Mouse (Mus musculus) gastrocnemius, postnatal 14 days (tissue): ENCODE results near the gene Oas2. TPM values are rescaled to one million over a fixed set of nuclear protein-coding genes. Genes with fewer than 3 reads are reported as not detected.
"Not testable (repeated sequence)": the region's sequence is repeated elsewhere in the genome, so short reads cannot be mapped to it uniquely, and the experiment has no call there.

Source experiments
- DNase-seq: peaks from one replicate; pipeline ENCODE4 v3.0.0; 2021; ENCODE audit warnings: mixed read lengths
- intact Hi-C: fragments of 180-260 bp; cut with DNase I; formaldehyde crosslinking; loops from one replicate; pipeline ENCODE4 v1.15.1; 2025; ENCODE audit warnings: low total_unique reads
- long read RNA-seq, 2 experiments: library from polyadenylated mRNA; stranded (forward); transcript quantifications; one replicate each; pipeline ENCODE4 v2.0.0; 2021
- total RNA-seq, 2 experiments: library from RNA; stranded (reverse); gene quantifications; 2 replicates each; pipeline ENCODE4 v1.2.3; 2021

Oas2 gene
- under 1 TPM in 1 of 2 experiments, not detected in 1; 0.13 TPM for total RNA-seq
- long read RNA-seq, experiment 1: 0 reads
- long read RNA-seq, experiment 2: 0 reads

DNA sequence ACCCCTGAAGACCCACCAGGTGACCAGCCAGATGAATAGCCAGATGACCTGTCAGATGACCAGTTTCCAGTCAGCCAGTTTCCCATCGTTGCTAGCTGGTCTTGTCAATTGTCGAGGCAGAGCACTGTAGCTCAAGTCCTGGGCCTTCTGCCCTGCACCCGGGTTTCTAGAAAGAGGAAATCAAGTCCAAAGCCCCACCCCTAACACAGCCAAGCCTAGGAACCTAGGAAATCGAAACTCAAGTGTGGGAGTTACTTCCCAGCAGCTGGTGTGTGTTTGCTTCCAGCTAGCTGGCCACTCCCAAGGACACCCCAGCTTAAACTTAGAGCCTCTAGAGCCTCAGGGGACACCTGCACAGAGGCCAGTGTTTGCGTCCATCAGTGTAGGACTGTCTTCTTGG, at the start of gene Oas2:
Gene Oas2, minus strand, starts transcription at position 166 of the 400 bp plus-strand sequence.
- intact Hi-C loops: loop anchor here (5.0 kb wide), 1 partner anchor 72 kb away; no protein-coding TSS in a partner anchor
- no peak for DNase-seq

DNA sequence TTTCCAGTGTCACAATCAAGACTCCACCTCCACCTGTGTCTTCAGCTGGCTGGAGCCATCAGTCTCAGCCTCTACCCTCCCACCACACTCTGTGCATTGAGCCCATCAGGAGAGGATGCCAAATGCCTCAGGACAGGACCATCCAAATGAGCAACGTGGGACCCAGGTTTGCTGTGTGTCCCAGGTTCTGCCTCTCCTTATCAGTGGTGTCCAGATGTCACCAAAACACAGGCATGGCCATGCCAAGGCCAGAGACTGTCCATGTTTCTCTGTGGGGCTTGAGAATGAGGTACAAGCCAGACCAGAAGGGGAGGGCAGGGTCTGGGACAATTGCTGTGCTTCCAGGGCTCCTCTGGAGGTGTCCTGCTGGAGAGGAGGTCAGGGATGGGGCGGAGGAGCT, 49.3 kb upstream of the Oas2 start:
- intact Hi-C loops, DNase-seq: not testable (repeated sequence)

DNA sequence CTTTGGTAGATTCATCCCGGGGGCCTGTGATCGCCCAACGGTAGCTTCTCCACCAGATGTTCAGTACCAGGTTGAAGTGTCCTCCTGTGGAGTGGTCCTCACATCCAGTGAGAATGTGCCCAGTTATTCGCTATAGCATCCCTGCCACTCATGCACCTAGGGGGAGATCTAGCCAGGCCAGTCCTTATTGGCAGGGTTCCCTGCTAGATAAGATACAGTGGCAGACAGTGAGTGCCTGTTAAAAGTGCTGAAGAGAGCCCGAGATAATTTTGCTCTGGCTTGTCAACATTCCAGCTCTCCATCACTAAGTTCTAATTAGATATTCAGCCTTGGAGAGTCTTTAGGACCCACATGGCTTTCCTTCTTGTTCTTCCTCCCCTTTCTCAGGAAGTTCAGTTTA, 48.5 kb upstream of the Oas2 start:
- intact Hi-C loops, DNase-seq: not testable (repeated sequence)

DNA sequence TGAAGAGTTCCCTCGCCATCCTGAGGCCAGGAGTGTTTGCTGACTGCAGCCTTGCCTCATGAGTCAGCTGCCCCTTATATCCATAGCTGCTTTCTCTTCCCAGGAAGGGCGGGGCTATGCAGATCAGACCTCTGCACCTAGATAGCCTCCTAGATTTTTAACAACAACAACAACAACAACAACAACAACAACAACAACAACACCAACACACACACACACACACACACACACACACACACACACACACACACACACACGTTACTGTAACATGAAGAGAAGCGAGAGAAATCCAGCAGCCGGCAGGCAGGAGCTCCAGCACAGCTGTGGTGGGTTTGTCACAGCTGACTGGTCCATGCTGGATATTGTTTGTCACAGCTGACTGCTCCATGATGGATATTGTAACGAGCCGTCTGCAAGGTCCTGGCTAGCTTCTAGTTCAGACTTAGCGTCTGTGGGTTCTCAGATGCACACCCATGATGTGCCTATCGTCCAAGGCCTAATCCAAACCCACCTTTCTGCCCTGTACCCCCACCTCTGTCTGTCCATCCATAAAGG, 45.9 kb upstream of the Oas2 start, which contains the start of gene Oas1e:
Gene Oas1e, minus strand, starts transcription at position 51 of the 555 bp plus-strand sequence.
- DNase-seq, intact Hi-C loops: not testable (repeated sequence)

DNA sequence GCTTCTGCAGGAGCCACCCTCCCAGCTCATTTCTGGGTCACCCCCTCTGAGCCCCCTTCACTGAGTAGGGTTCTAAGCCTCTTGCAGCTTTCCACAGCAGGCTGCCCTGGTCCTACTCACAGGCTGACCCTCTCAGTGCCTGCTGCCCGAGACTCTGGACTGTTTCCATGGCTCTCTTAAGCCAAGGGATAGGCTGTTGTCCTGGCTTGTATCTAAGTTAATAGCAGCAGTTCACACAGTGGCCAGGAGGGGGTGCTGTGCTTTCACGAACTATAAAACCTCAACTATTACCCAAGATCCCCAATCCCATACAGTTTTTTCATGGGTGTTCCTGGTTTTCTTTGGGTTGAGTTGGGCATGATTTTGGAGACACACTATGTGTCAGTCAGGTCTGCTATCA, 43.4 kb upstream of the Oas2 start:
- intact Hi-C loops: no loop called here
- DNase-seq: no peak

DNA sequence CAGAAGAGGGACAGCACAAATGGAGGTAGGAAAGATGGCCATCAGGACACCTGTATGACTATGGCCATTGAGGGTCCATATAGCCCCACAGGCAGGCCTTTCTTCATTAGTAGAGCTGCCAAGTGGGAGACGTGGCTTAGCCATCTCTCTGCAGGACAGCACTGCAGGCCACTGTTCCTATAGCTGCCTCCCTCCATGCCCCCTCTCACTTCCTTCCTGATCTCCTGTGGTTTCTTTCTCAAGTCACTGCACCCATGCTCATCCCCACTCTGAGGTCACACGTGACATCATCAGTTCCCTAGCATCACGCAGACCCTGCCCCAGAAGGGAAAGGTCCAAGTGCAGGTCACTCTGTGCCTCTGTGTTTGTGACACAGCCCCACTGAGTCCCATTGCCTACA, 37.4 kb upstream of the Oas2 start:
- intact Hi-C loops: no loop called here
- no peak for DNase-seq

DNA sequence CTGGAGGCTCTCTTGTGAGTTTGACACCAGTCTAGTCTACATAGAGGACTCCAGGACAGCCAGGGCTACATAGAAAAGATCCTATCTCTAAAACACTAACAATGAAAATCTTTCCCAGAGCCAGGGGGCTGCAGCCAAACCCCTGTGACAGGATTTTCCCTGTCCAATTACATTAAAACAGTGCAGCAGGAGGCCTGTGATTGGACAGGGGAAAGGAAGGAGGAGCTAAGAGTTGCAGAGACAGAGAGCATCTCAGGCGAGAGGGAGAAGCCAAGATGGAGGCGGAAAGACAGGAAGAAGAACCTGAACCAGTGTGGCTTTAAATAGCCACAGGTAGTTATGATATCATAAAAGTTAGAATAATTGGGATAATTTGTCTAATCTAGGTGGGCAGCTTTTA, 32.8 kb upstream of the Oas2 start:
- intact Hi-C loops: no loop called here
- no peak for DNase-seq

DNA sequence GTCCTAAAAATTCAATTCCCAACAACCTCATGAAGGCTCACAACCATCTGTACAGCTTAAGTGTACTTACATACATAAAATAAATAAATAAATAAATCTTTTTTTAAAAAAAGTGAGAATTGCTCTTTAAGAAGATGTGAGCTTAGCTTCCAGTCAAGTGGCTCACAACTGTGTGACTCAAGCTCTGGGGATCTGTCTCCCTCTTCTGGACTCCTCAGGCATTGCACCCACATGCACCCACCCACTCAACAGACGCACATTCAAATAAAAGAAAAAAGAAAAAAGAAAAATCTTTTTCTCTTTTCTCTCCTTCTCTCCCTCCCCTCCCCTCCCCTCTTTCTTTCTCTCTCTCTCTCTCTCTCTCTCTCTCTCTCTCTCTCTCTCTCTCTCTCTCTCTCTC, 32.0 kb upstream of the Oas2 start:
- intact Hi-C loops: no loop called here
- DNase-seq: no peak

DNA sequence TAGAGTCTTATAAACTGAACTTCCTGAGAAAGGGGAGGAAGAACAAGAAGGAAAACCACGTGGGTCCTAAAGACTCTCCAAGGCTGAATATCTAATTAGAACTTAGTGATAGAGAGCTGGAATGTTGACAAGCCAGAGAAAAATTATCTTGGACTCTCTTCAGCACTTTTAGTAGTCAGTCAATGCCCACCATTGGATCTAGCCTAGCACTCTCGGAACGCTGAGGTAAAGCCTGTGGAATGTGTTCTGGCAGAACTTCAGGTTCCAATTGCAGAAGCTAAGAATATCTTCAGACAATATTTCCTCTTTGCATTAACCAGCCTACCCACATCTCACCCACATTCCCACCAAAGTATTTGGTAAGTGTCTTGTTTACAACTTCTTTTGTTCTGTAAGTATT, 30.3 kb upstream of the Oas2 start:
- DNase-seq: no peak
- intact Hi-C loops: no loop called here

DNA sequence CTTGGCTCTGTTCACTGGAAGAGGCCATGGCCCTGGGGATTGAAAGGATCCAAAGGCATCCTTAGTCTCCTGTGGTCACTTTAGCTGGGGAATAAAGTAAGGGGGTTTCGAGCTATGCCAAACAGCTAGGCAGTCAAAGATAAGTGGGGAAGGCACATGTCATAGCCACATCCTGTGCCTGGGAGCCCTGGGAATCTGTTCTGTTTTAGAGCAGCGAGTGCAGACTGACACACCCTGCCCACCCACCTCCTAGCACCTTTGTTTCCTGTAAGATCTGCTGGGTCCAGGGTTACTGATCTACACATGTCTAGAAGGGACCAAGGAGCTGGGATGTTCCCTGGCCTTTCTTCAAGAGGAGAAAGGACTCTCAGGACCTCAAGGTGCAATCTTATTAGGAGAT, 29.3 kb upstream of the Oas2 start:
- intact Hi-C loops: no loop called here
- no peak for DNase-seq

DNA sequence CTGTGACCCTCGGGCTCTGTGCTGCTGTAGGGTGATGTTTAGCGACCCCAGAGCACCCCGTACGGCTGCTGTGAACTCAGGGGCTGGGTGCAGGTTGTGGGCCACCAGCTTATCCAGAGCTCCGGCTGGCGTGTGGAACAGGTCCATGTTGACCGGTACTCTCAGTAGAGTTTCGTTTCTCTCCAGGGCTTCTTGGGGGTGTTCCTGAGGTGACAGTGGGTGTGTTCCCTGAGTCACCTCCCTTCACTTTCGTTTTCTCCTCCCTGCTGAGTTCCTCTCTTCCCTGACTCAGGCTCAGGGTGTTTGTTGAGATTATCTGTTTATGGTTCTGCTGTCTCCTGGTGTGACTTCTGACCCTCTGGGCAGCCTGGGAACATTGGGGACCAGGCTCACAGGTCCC, 27.8 kb upstream of the Oas2 start, which contains the start of gene Oas3:
Gene Oas3, minus strand, starts transcription at position 184 of the 400 bp plus-strand sequence.
- intact Hi-C loops: no loop called here
- DNase-seq: no peak

DNA sequence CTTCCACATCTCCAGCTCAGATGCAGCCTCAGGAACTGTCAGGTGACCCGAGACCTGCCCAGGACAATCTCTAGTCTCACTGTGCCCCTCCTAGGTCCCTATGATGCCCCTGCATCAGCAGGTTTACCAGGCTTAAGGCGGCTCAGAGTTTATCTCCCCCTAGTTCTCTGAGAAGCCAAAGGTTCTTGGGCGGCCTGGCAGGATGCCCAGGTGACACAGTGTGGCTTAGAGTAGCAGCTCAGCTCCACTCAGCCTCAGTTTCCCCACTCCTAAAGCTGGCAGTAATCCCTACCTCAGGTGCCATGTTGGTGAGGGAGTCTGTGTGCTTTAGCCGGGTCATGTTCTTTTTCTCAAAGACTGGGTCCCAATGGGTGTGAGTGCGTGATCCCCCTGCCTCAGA, 27.1 kb upstream of the Oas2 start:
- intact Hi-C loops: no loop called here
- no peak for DNase-seq

DNA sequence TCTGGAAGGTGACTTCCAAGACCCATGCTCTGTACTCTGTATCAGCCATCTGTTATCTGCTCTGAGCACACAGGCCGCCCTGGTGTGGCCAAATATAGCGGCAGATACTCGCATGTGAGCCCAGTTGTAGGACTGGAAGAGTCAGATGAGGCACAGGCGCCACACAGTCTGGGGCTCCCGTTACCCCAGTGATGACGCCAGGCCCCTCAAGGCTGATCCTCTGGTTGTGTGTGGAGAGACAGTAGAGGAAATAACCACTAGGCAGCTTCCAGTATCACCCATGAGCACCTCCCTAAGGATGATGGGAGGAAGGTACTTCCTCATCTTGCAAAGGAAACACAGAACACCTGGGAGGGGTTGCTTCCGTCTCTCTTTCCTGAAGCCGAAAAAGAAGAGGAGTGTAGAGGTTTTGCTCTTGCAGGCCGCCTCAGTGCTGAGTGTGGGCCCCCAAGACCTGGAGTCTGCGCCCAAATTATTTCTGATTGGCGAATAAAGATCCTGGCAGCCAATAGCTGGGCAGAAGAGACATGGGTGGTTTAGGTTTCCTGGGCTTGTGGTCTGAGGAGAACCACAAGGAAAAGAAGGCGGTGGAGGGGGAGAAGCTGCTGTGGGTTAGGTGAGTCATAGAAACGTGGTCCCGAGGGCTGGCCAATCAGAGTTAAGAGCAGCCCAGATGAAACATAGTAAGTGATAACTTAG, 25.8 kb upstream of the Oas2 start:
- DNase-seq: no peak
- intact Hi-C loops: no loop called here

DNA sequence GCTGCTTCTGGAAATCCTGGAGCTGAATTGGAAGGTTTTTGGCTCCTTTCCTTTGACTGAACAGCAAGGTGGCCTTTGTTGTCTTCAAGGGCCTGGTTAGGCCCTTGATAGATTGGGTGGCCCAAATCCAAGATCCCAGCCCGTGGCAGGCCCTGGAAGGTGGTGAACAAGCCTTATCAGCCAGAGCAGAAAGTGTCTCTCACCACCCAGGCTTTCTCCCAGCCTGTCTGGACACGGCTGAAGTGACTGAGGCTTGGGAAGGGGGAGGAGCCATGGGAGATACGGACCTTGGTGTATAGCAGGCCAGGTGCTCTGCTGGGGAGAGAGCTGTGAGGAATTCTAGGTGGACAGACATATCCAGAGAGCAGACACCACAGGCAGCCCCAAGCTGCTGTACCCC, 19.7 kb upstream of the Oas2 start:
- DNase-seq: no peak
- intact Hi-C loops: no loop called here

DNA sequence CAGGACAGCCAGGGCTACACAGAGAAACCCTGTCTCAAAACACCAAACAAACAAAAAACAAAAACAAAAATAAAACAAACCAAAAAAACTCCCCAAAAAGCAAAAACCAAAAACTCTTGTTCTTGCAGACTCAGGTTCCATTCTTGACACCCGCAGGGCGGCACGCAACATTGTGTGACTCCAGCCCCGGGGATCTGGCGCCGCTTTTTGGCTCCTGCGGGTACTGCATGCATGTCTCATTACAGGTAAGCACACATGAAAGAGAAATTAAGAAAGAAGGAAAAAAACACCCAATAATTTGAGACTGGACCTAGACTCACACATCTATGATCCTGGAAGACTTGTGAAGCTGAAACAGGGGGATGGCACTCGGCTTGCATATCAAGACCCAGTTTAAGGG, 15.4 kb upstream of the Oas2 start:
- intact Hi-C loops: no loop called here
- DNase-seq: no peak

DNA sequence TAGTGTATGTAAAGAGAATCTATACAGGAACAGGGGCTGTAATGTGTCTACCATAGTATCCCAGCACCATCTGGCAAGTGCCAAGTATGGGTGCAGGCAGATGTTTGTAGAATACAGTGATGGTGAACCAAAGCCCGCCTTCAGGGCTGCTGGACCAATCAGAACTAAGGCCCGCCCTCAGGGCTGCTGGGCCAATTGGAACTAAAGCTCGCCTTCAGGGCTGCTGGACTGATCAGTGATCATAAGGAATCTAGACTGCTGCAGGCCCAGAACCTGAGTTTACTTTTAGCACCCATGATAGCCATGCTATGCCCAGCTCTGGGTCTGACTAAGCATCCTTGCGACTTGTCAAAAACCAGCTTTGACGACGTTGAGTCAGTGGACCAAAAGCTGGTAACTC, 12.2 kb upstream of the Oas2 start:
- intact Hi-C loops: no loop called here
- no peak for DNase-seq

DNA sequence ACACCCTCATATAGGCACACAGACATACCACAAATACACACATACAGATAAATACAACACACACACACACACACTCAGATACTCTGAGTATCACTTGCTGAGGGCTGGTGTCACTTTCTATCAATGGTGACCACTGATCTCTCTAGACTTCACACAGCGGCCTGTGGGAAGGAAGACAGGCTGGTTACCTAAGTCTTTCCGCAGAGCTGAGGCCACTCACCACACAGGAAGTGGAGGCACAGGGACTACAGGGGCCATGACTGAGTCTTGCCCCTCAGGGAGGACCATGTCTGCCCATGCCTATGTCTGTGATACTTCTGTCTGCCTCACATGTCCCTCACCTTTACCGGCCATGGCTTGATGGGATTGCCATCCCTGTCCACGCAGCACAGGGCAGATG, 4.6 kb upstream of the Oas2 start:
- DNase-seq: no peak
- intact Hi-C loops: no loop called here

DNA sequence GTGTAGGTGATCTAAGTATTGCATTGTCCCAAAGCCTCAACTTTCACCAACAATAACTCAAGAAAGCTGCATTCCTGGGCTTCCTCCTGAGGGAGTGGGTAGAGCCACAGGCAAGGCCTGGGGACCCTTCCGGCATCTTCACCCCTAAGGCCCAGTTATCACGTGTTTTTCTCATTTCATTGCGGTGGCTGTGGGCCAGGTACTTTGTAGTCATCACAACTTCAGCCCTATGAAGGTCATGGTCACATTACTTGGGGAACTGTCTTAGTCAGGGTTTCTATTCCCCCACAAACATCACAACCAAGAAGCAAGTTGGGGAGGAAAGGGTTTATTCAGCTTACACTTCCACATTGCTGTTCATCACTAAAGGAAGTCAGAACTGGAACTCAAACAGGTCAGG, 3.1 kb upstream of the Oas2 start:
- intact Hi-C loops: no loop called here
- no peak for DNase-seq

DNA sequence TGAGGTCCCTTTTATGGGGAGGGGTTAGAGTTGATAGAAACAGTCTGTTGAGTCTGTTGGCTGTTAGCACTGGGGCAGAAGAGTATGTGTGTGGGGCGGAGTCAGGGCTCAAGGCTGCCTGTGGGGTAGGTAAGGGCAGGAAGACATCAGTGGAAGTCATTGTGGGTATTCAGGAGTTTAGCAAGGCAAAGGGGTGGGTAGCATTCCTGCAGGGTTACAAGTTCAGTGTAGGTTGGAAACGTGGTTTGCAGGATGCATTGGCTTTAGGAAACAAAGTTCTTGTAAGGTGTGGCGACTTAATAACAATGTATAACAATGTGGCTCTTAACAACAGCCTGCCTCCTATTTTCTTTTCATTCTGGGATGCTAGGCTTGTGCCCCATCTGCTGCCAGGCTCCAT, 1.6 kb upstream of the Oas2 start:
- intact Hi-C loops: no loop called here
- no peak for DNase-seq

DNA sequence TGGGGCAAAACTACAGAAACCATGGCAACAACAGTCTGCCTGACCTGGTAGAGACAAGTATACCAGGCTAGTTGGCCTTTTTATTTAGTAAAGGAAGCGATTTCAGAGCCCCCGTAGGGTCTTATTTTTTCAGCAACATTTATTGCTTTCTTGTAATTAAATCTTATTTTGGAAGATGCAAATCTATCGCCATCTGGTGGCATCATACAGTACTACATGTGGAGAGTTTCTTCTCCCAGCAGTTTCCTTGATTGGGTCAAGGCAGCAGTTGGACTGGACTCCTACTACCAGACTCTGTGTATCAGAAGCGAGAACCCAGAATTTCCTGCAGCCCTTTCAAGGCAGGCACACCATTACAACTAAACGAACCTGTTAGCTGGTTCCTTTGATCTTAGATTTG, 3.2 kb downstream of the Oas2 start:
- DNase-seq: no peak
- intact Hi-C loops: loop anchor here (5.0 kb wide), 1 partner anchor 69 kb away; no protein-coding TSS in a partner anchor

DNA sequence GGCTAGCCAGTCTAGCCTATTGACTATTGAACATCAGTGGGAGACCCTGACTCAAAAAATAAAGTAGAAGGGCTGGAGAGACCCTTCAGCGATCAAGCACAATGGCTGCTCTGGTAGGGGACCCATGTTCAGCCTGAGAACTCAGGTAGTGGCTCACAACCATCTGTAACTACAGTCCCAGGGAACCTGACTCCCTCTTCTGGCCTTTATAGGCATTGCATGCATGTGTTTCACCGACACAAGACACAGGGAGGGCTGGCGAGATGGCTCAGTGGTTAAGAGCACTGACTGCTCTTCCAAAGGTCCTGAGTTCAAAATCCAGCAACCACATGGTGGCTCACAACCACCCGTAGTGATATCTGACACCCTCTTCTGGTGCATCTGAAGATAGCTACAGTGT, 7.5 kb downstream of the Oas2 start:
- intact Hi-C loops: no loop called here
- no peak for DNase-seq
